Mouse (Mus musculus) stomach, postnatal 0 days (tissue): ENCODE data around the gene Rnase10. TPM values are rescaled to one million over a fixed set of nuclear protein-coding genes. Genes with fewer than 3 reads are reported as not detected.
A peak's percentile ranks its signal among the peaks of the same experiment; 100 is the strongest.
"Not testable (repeated sequence)": the region's sequence is repeated elsewhere in the genome, so short reads cannot be mapped to it uniquely, and the experiment has no call there.

ENCODE experiments used
- ATAC-seq: fragments of 200-750 bp; cut with Nextera tagmentation; 2 replicates; pipeline ENCODE4 v1.8.0; 2017; ENCODE audit not compliant: low FRiP score, low TSS enrichment
- DNase-seq: peaks from one replicate; pipeline ENCODE4 v3.0.0-alpha.2; 2016; ENCODE audit warnings: low spot score
- H3K27ac ChIP-seq: fragments of 300-500 bp; sonication (generic); replicated peaks from 2 replicates; pipeline ENCODE4 v1.5.1; 2014; ENCODE audit warnings: mild to moderate bottlenecking, control low read depth
- H3K27me3 ChIP-seq: fragments of 300-500 bp; sonication (generic); 2 replicates; pipeline ENCODE4 v1.6.1; 2014; ENCODE audit warnings: low read length; ENCODE audit not compliant: control insufficient read depth, insufficient read depth
- H3K36me3 ChIP-seq: fragments of 300-500 bp; sonication (generic); 2 replicates; pipeline ENCODE4 v1.6.1; 2014; ENCODE audit warnings: low read length, mixed read lengths; ENCODE audit not compliant: control insufficient read depth, insufficient read depth
- H3K4me1 ChIP-seq: fragments of 300-500 bp; sonication (generic); replicated peaks from 2 replicates; pipeline ENCODE4 v1.6.1; 2014; ENCODE audit warnings: antibody characterized with exemption; ENCODE audit not compliant: control insufficient read depth, insufficient read depth
- H3K4me2 ChIP-seq: fragments of 300-500 bp; sonication (generic); replicated peaks from 2 replicates; pipeline ENCODE4 v1.6.1; 2014; ENCODE audit warnings: low read depth, mild to moderate bottlenecking, control low read depth, moderate library complexity
- H3K4me3 ChIP-seq: fragments of 300-500 bp; sonication (generic); 2 replicates; pipeline ENCODE4 v1.5.1; 2014; ENCODE audit warnings: low read depth, low read length, control low read depth
- H3K9ac ChIP-seq: fragments of 300-500 bp; sonication (generic); 2 replicates; pipeline ENCODE4 v1.6.1; 2014; ENCODE audit warnings: mild to moderate bottlenecking, low read length, control low read depth, mixed read lengths
- H3K9me3 ChIP-seq: fragments of 300-500 bp; sonication (generic); 2 replicates; pipeline ENCODE4 v1.6.1; 2016; ENCODE audit warnings: low read length; ENCODE audit not compliant: control insufficient read depth
- CTCF ChIP-seq: IDR thresholded peaks from 2 replicates; pipeline ENCODE4 v1.5.1; 2016; ENCODE audit warnings: antibody characterized with exemption, low read depth, mild to moderate bottlenecking, moderate library complexity
- EP300 ChIP-seq: optimal IDR thresholded peaks from 2 replicates; pipeline ENCODE3; 2016; ENCODE audit warnings: antibody characterized with exemption
- WGBS: fragments of 180-500 bp; shearing (Covaris S2); extraction: QIAGEN DNeasy Blood & Tissue Kit; methylation state at CpG from one replicate; pipeline ENCODE4 v1.1.7; 2014; 5-methylcytosine and 5-hydroxymethylcytosine counted together
- polyA plus RNA-seq: library from polyadenylated mRNA; unstranded; fragments of >200 nt; fragmentation: Nextera tagmentation; extraction: Ambion mirVana; gene quantifications from 2 replicates; pipeline ENCODE4 v1.2.1, GENCODE M21; 2015

Rnase10 gene
- polyA plus RNA-seq = 0.11 and 0.23 TPM in 2 replicates

GRCm38 (mm10) chr14:51007152-51007801 lies at the start of gene Rnase10:
TSS of gene Rnase10 (plus strand) at chr14:51007751.
- ATAC-seq (no peak), DNase-seq (no peak)
- peak within 1 kb of the TSS; percentile 93 for H3K27ac ChIP-seq
- no peak for TF ChIP-seq EP300
- no peak for TF ChIP-seq CTCF
- no peaks in the 10 kb centered on the region for H3K36me3 ChIP-seq
- H3K9me3 ChIP-seq = no peaks in the 10 kb centered on the region
- 0 out of 2 replicates have a peak, but pooled peaks cover 8% of the 10 kb centered on the region for H3K4me1 ChIP-seq
- no peak within 1 kb of the TSS for H3K9ac ChIP-seq
- no peaks in the 10 kb centered on the region for H3K27me3 ChIP-seq
- no peak within 1 kb of the TSS for H3K4me3 ChIP-seq
- H3K4me2 ChIP-seq = no peak within 1 kb of the TSS; the same call in 1 of the 2 replicates
- WGBS = 82% methylated on average over 8 of the region's 8 CpGs

DNA sequence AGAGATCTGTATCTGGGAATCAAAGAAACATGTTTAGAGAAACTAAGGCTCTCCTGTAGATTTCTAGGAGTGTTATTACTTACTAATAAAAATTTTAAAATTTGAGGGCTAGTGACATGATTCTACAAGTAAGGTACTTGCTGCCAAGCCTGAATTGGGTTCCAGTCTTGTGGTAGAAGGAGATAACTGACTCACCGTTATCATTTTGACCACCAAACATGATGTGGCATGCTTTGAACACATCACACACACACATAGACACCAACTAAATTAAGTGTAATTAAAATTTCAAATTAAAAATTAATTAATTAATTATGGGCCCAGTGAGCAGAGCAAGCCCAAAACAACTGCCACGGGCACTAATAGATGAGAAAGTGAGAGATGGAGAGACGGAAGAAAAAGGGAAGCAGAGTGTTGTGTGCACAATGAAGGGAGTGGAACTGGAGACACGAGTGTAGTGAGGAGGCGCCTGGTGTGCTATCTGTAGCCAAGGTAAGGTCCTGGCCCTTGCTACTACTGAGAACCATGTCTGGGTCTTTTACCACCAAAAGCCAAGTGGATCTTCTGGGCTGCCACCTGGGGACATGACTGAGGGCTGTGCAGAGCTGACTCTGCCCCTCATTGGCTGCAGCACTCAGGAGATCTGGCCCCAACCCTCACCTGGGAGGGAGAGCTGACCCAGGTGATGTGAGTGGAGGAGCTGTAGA lies 49.1 kb upstream of the Rnase10 start:
- H3K4me1 ChIP-seq, H3K9me3 ChIP-seq, H3K27me3 ChIP-seq, H3K27ac ChIP-seq, ATAC-seq, DNase-seq, H3K4me2 ChIP-seq, H3K9ac ChIP-seq, H3K4me3 ChIP-seq, H3K36me3 ChIP-seq: not testable (repeated sequence)
- WGBS = 80% methylated on average over 5 of the region's 5 CpGs

GRCm38 (mm10) chr14:50968216-50968980 lies 39.2 kb upstream of the Rnase10 start:
- no peak for ATAC-seq

DNA sequence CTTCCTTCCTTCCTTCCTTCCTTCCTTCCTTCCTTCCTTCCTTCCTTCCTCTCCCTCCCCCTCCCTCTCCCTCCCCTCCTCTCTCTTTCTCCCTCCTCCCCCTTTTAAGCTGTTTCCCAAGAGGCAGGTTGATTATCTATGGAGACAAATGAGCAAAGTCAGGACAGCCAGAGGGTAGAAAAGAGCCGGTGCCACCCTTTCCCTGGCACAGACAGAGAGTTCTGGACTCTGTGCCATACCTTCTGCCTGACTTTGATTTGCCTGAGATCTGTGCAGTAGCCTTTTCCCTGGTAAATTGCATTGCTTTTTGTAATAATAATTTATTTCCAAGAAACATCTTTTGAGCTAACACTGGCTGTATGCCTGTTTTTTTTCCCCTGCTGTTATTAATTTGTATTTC lies 38.5 kb upstream of the Rnase10 start:
- no peak overlapping the region for H3K4me2 ChIP-seq
- no peak overlapping the region for H3K4me3 ChIP-seq
- no peak overlapping the region for H3K27ac ChIP-seq
- WGBS = 18% methylated on average over 1 of the region's 1 CpGs
- ATAC-seq (no peak), DNase-seq (no peak)
- no peaks in the 10 kb centered on the region for H3K9me3 ChIP-seq
- no peaks in the 10 kb centered on the region for H3K27me3 ChIP-seq
- H3K4me1 ChIP-seq = no peaks in the 10 kb centered on the region
- no peak for TF ChIP-seq EP300
- no peak for TF ChIP-seq CTCF
- no peak overlapping the region for H3K9ac ChIP-seq
- H3K36me3 ChIP-seq = no peaks in the 10 kb centered on the region

More at GRCm38 (mm10) chr14:50968216-50968980, 39.2 kb upstream of the Rnase10 start:
- no peaks in the 10 kb centered on the region for H3K27me3 ChIP-seq
- no peak overlapping the region for H3K4me2 ChIP-seq
- TF ChIP-seq CTCF (no peak), EP300 (no peak)
- H3K4me3 ChIP-seq = no peak overlapping the region
- H3K36me3 ChIP-seq = no peaks in the 10 kb centered on the region
- no peak overlapping the region for H3K27ac ChIP-seq
- H3K9me3 ChIP-seq = no peaks in the 10 kb centered on the region
- DNase-seq = no peak
- no peak overlapping the region for H3K9ac ChIP-seq
- no peaks in the 10 kb centered on the region for H3K4me1 ChIP-seq
- 86% methylated on average over 5 of the region's 5 CpGs for WGBS

DNA sequence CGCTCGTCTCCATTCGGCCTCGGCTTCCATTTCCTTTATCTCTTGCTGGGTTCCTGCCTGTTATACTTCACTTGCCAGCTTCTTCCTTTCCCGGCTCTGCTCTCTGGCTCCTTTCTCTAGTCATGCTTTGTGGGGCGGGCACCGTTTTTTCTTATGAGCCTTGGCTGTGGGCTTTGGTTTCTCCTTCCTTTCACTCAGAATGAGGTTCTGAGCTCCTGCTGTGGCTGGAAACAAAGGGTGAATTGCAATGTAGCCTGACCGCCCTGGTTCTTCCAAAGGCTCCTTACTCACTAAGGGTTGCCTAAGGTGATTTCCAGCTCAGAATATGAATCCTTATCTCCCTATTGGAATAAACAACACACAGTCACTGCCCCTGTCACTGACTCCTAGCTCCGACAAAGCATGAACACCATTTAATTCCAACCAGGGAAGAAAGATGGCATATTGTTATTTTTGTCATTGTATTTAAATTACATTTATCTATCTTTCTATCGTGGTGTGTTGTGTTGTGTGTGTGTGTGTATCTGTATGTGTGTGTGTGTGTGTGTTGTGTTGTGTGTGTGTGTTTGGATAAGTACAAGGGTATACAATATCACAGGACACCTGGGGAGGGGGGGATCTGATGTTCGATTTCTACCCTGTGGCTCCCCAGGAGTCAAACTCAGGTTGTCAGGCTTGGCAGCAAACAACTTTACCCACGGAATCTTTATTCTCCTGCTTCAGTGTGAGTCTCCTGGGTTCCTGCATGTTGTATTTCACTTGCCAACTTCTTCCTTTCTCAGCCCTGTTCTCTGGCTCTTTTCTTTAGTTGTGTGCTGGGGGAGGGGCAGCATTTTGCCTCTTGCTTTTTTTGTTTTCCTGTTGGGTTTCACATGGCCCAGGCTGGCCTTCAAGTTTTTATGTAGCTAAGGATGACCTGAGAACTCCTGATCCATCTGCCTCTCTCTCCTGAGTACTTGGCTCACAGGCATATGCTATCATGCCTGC lies 37.7 kb upstream of the Rnase10 start:
- Histone ChIP-seq H3K9me3 (no peaks in the 10 kb centered on the region), H3K36me3 (no peaks in the 10 kb centered on the region), H3K27ac (no peak overlapping the region), H3K27me3 (no peaks in the 10 kb centered on the region), H3K4me1 (no peaks in the 10 kb centered on the region), H3K4me2 (no peak overlapping the region), H3K9ac (no peak overlapping the region), H3K4me3 (no peak overlapping the region)
- DNase-seq = no peak
- TF ChIP-seq CTCF (no peak), EP300 (no peak)
- no peak for ATAC-seq
- WGBS = 40% methylated on average over 12 of the region's 12 CpGs
